Mouse (Mus musculus) E14TG2a.4 (cell line): ENCODE results near the gene Osbpl8.

Experiments used
- CTCF ChIP-seq: conservative IDR thresholded peaks from 2 replicates; pipeline ENCODE4 v1.5.1; 2014; ENCODE audit warnings: low read length
- NANOG ChIP-seq: IDR thresholded peaks from 2 replicates; pipeline ENCODE4 v1.6.1; 2014; ENCODE audit warnings: borderline replicate concordance, low read length, mixed read lengths

DNA sequence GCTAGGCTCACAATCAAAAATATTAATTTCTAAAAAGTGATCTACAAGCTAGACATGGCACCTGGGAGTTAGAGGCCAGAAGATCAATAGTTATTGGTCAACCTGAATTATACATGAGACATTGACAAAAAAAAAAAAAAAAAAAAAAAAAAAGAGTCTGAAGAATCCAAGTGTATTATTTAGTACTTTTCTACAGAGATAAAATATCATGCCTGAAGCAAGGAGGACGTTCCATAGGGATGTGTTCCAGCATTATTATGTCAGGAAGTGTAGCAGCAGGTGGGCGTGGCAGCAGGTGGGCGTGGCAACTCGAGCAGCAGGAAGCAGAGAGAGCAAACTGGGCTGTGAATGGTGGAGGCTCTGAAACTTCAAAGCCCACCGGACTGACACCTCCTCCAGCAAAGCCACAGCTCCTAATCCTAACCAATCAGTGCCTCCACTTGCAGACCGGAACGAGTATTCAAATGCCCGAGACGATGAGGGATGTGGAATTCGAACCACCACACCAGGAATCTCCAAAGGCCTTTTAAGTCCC, 41.6 kb upstream of the Osbpl8 start:
- TF ChIP-seq CTCF (no peak), NANOG (no peak)
